ENCODE assay signal across 8 mouse cellular contexts in the genomic region with DNA sequence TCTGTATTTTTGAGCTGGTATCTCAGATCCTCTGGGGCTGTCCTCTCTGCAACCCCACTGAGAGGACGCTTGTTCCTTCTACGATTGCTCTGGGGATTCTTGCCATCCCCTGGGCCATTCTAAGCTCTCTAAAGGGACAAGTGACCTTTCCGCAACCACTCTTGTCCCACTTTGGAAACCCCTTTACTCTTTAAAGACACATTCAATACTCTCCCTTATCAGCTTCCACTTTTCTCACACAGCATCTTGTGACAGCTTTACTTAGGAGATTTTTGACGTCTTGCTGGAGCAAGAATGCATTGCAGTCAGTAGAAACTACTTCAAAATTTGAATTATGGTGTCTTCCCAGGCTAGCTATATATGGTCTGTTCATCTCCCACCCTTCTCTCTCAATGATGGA. TPM values are rescaled to one million over a fixed set of nuclear protein-coding genes. Genes with fewer than 3 reads are reported as not detected.
DNase-seq lines count a peak whose midpoint lies in the region; ATAC-seq and TF ChIP-seq lines count a peak whose summit lies in the region.

Snap47 (minus strand) TSS at position 101 of the 400 bp plus-strand sequence.

- no peak for DNase-seq in testis, postnatal 14 days (ENCODE audit: low spot score)
- DNase-seq in heart, postnatal 25 days (ENCODE audit: low spot score) = no peak
- no peak for DNase-seq in MN1 (ENCODE audit: low spot score)
- DNase-seq in frontal cortex, postnatal 36 days (ENCODE audit: low spot score in 2 of 2) = no peak

- ATAC-seq in embryonic facial prominence, embryonic 15.5 days (ENCODE audit: insufficient number of reproducible peaks, low FRiP score, low TSS enrichment, low read depth) = no peak
- no peak for ATAC-seq in limb, embryonic 13.5 days (ENCODE audit: low FRiP score, low read depth)
- no peak for ATAC-seq in megakaryocyte progenitor cell, adult 5-6 weeks (replicated peaks; ENCODE audit: poor library complexity)

- no peaks in the 10 kb centered on the region for H3K9me3 ChIP-seq in embryonic facial prominence, embryonic 15.5 days (replicated peaks)
- H3K9me3 ChIP-seq in limb, embryonic 13.5 days = no peaks in the 10 kb centered on the region

- peak within 1 kb of the TSS; percentile 75 for H3K4me2 ChIP-seq in embryonic facial prominence, embryonic 15.5 days (replicated peaks)
- H3K4me2 ChIP-seq in limb, embryonic 13.5 days (replicated peaks) = peak within 1 kb of the TSS; percentile 91

- H3K36me3 ChIP-seq in testis, adult 2 months (ENCODE audit: control insufficient read depth, insufficient read depth, low read length) = no peaks in the 10 kb centered on the region
- H3K36me3 ChIP-seq in embryonic facial prominence, embryonic 15.5 days = peaks cover 35% of the 10 kb centered on the region
- H3K36me3 ChIP-seq in limb, embryonic 13.5 days = peaks cover 45% of the 10 kb centered on the region

- no peak for TF ChIP-seq POLR2A in testis, adult 2 months (IDR thresholded peaks at IDR 0.05; ENCODE audit: control insufficient read depth, low read depth, low read length)

- H3K4me1 ChIP-seq in testis, adult 2 months (ENCODE audit: control insufficient read depth, insufficient read depth, low read length) = peaks cover 10% of the 10 kb centered on the region
- peaks cover 22% of the 10 kb centered on the region for H3K4me1 ChIP-seq in embryonic facial prominence, embryonic 15.5 days
- H3K4me1 ChIP-seq in limb, embryonic 13.5 days = peaks cover 31% of the 10 kb centered on the region

- peak within 1 kb of the TSS; percentile 95 for H3K4me3 ChIP-seq in testis, adult 2 months (ENCODE audit: control insufficient read depth, low read depth, low read length)
- H3K4me3 ChIP-seq in embryonic facial prominence, embryonic 15.5 days (replicated peaks) = peak within 1 kb of the TSS; percentile 89
- peak within 1 kb of the TSS; percentile 84 for H3K4me3 ChIP-seq in limb, embryonic 13.5 days

- WGBS in embryonic facial prominence, embryonic 15.5 days = 79% methylated on average over 4 of the region's 4 CpGs
- 81% methylated on average over 4 of the region's 4 CpGs for WGBS in limb, embryonic 13.5 days

- intact Hi-C loops in heart, postnatal 25 days (cut with DNase I) = no loop called here

- no peaks in the 10 kb centered on the region for H3K27me3 ChIP-seq in testis, adult 2 months (ENCODE audit: control insufficient read depth, insufficient read depth, low read length)
- H3K27me3 ChIP-seq in embryonic facial prominence, embryonic 15.5 days = no peaks in the 10 kb centered on the region
- no peaks in the 10 kb centered on the region for H3K27me3 ChIP-seq in limb, embryonic 13.5 days

- peak within 1 kb of the TSS; percentile 73 for H3K9ac ChIP-seq in embryonic facial prominence, embryonic 15.5 days
- H3K9ac ChIP-seq in limb, embryonic 13.5 days = peak within 1 kb of the TSS; percentile 88

- TF ChIP-seq CTCF in testis, adult 2 months (IDR thresholded peaks at IDR 0.05; ENCODE audit: control insufficient read depth, insufficient read depth, insufficient replicate concordance, low read depth, low read length) = no peak

- H3K27ac ChIP-seq in testis, adult 2 months (ENCODE audit: control insufficient read depth, insufficient read depth, low read depth, low read length) = peak within 1 kb of the TSS; percentile 86
- peak within 1 kb of the TSS; percentile 85 for H3K27ac ChIP-seq in embryonic facial prominence, embryonic 15.5 days (replicated peaks)
- peak within 1 kb of the TSS; percentile 87 for H3K27ac ChIP-seq in limb, embryonic 13.5 days

RNA-seq across cellular contexts. Expression of gene Snap47, which starts in this region (rescaled TPM):
- polyA plus RNA-seq in testis, adult 2 months (2012; rRNA removed) = 22.6 and 25.8 TPM in 2 replicates
- 115 and 121 TPM in 2 replicates for polyA plus RNA-seq in embryonic facial prominence, embryonic 15.5 days (2015; fragmentation: Nextera tagmentation; extraction: Ambion mirVana)
- 10 to 100 TPM; 35.4 to 37.0 TPM for total RNA-seq in heart, postnatal 25 days (2021)
- 149 TPM in 2 replicates for polyA plus RNA-seq in limb, embryonic 13.5 days (2015; fragmentation: Nextera tagmentation; extraction: Ambion mirVana)
- total RNA-seq in megakaryocyte progenitor cell, adult 5-6 weeks (2015) = 4.9 and 7.0 TPM in 2 replicates
- 6.2 and 7.8 TPM in 2 replicates for total RNA-seq in megakaryocyte progenitor cell, adult 5-6 weeks (2017)

Comparison
In these comparisons a context has a peak if more than half of its experiments do, and no peak if none do; other contexts are left out.
1. RNA of gene Snap47 (total RNA-seq): 35.4 to 37.0 TPM in heart, postnatal 25 days; 4.9 to 7.8 TPM in megakaryocyte progenitor cell, adult 5-6 weeks; every median in the first group is over 4 times any median in the second.
2. Peak in every context shown above with its lines, with median percentiles within 50 percentile points of each other: H3K27ac ChIP-seq and H3K4me3 ChIP-seq.